Mouse (Mus musculus) embryonic facial prominence, embryonic 13.5 days (tissue): ENCODE results near the gene Esrp2. TPM values are rescaled to one million over a fixed set of nuclear protein-coding genes. Genes with fewer than 3 reads are reported as not detected.

Experiments
- ATAC-seq: fragments of 200-750 bp; cut with Nextera tagmentation; 2 replicates; pipeline ENCODE4 v1.8.0; 2017; ENCODE audit warnings: low read depth; ENCODE audit not compliant: insufficient number of reproducible peaks, insufficient read depth, low FRiP score, low TSS enrichment
- H3K27ac ChIP-seq: fragments of 300-500 bp; sonication (generic); 2 replicates; pipeline ENCODE4 v1.5.1; 2015; ENCODE audit warnings: moderate library complexity, mild to moderate bottlenecking, inconsistent platforms
- H3K27me3 ChIP-seq: fragments of 300-500 bp; sonication (generic); 2 replicates; pipeline ENCODE4 v1.6.1; 2015; ENCODE audit warnings: mild to moderate bottlenecking, inconsistent platforms
- H3K36me3 ChIP-seq: fragments of 300-500 bp; sonication (generic); 2 replicates; pipeline ENCODE4 v1.6.1; 2015; ENCODE audit warnings: mild to moderate bottlenecking, inconsistent platforms
- H3K4me1 ChIP-seq: fragments of 300-500 bp; sonication (generic); 2 replicates; pipeline ENCODE4 v1.6.1; 2015; ENCODE audit warnings: inconsistent platforms
- H3K4me2 ChIP-seq: fragments of 300-500 bp; sonication (generic); 2 replicates; pipeline ENCODE4 v1.6.1; 2015; ENCODE audit warnings: moderate library complexity, mild to moderate bottlenecking, inconsistent platforms
- H3K4me3 ChIP-seq: fragments of 300-500 bp; sonication (generic); 2 replicates; pipeline ENCODE4 v1.5.1; 2015; ENCODE audit warnings: mild to moderate bottlenecking, inconsistent platforms
- H3K9ac ChIP-seq: fragments of 300-500 bp; sonication (generic); 2 replicates; pipeline ENCODE4 v1.6.1; 2015; ENCODE audit warnings: mild to moderate bottlenecking, inconsistent platforms
- H3K9me3 ChIP-seq: fragments of 300-500 bp; sonication (generic); 2 replicates; pipeline ENCODE4 v1.6.1; 2016; ENCODE audit warnings: inconsistent platforms
- WGBS: fragments of 180-500 bp; shearing (Covaris S2); methylation state at CpG from one replicate; pipeline ENCODE4 v1.1.7; 2015; ENCODE audit warnings: mixed read lengths; 5-methylcytosine and 5-hydroxymethylcytosine counted together
- polyA plus RNA-seq: library from polyadenylated mRNA; unstranded; fragments of >200 nt; fragmentation: Nextera tagmentation; extraction: Ambion mirVana; gene quantifications from 2 replicates; pipeline ENCODE4 v1.2.1, GENCODE M21; 2015

Gene Esrp2
- 22.2 and 25.9 TPM in 2 replicates for polyA plus RNA-seq

- Histone ChIP-seq H3K27ac (peak within 1 kb of the TSS; percentile 73), H3K4me1 (peaks cover 30% of the 10 kb centered on the region), H3K4me3 (peak within 1 kb of the TSS; percentile 54), H3K27me3 (peaks cover 62% of the 10 kb centered on the region), H3K9ac (peak within 1 kb of the TSS; percentile 68), H3K9me3 (no peaks in the 10 kb centered on the region), H3K36me3 (peaks cover 17% of the 10 kb centered on the region), H3K4me2 (peak within 1 kb of the TSS; percentile 84)
- 1% methylated on average over 86 of the region's 86 CpGs for WGBS
- ATAC-seq: 0 out of 2 replicates have a peak, but pooled peaks have one; percentile 17
Observed at GRCm38 (mm10) chr8:106136156-106137130, at the start of gene Esrp2. TSS of gene Esrp2 (minus strand) at chr8:106136974.

- H3K9me3 ChIP-seq: no peaks in the 10 kb centered on the region
- H3K9ac ChIP-seq: no peak overlapping the region
- no peak for ATAC-seq
- peaks cover 7% of the 10 kb centered on the region; the same call in 1 of the 2 replicates for H3K4me1 ChIP-seq
- 95% methylated on average over 3 of the region's 3 CpGs for WGBS
- H3K4me3 ChIP-seq: no peak overlapping the region
- no peak overlapping the region for H3K27ac ChIP-seq
- H3K27me3 ChIP-seq: no peaks in the 10 kb centered on the region
- H3K4me2 ChIP-seq: no peak overlapping the region
- H3K36me3 ChIP-seq: peaks cover 67% of the 10 kb centered on the region
Observed at GRCm38 (mm10) chr8:106186394-106186793, 49.6 kb upstream of the Esrp2 start.

GRCm38 (mm10) chr8:106185628-106186270, 49.0 kb upstream of the Esrp2 start:
- Histone ChIP-seq H3K27ac (0 out of 2 replicates have a peak overlapping the region, but pooled peaks have one; percentile 18), H3K4me1 (peaks cover 7% of the 10 kb centered on the region; the same call in 1 of the 2 replicates), H3K9ac (no peak overlapping the region), H3K9me3 (no peaks in the 10 kb centered on the region), H3K36me3 (peaks cover 62% of the 10 kb centered on the region), H3K4me2 (no peak overlapping the region), H3K4me3 (no peak overlapping the region), H3K27me3 (no peaks in the 10 kb centered on the region)
- 61% methylated on average over 8 of the region's 8 CpGs for WGBS
- no peak for ATAC-seq

- 71% methylated on average over 2 of the region's 2 CpGs for WGBS
- Histone ChIP-seq H3K9me3 (no peaks in the 10 kb centered on the region), H3K4me1 (peaks cover 9% of the 10 kb centered on the region; the same call in 1 of the 2 replicates), H3K27ac (no peak overlapping the region), H3K4me2 (no peak overlapping the region), H3K36me3 (peaks cover 27% of the 10 kb centered on the region), H3K4me3 (no peak overlapping the region), H3K27me3 (no peaks in the 10 kb centered on the region), H3K9ac (no peak overlapping the region)
- ATAC-seq: no peak
Observed at GRCm38 (mm10) chr8:106178428-106178827, 41.7 kb upstream of the Esrp2 start.

- H3K36me3 ChIP-seq: peaks cover 23% of the 10 kb centered on the region
- H3K9ac ChIP-seq: no peak overlapping the region
- H3K4me1 ChIP-seq: peaks cover 9% of the 10 kb centered on the region; the same call in 1 of the 2 replicates
- WGBS: 72% methylated on average over 1 of the region's 1 CpGs
- no peaks in the 10 kb centered on the region for H3K27me3 ChIP-seq
- H3K4me2 ChIP-seq: no peak overlapping the region
- no peaks in the 10 kb centered on the region for H3K9me3 ChIP-seq
- H3K4me3 ChIP-seq: no peak overlapping the region
- H3K27ac ChIP-seq: no peak overlapping the region
- ATAC-seq: no peak
Observed at GRCm38 (mm10) chr8:106177594-106177993, 40.8 kb upstream of the Esrp2 start.

GRCm38 (mm10) chr8:106176891-106177290, 40.1 kb upstream of the Esrp2 start:
- no peaks in the 10 kb centered on the region for H3K27me3 ChIP-seq
- H3K36me3 ChIP-seq: peaks cover 16% of the 10 kb centered on the region
- WGBS: 28% methylated on average over 1 of the region's 1 CpGs
- peaks cover 9% of the 10 kb centered on the region; the same call in 1 of the 2 replicates for H3K4me1 ChIP-seq
- H3K9me3 ChIP-seq: no peaks in the 10 kb centered on the region
- H3K4me2 ChIP-seq: no peak overlapping the region
- H3K9ac ChIP-seq: no peak overlapping the region
- H3K27ac ChIP-seq: no peak overlapping the region
- no peak overlapping the region for H3K4me3 ChIP-seq
- ATAC-seq: no peak

- no peak overlapping the region for H3K4me3 ChIP-seq
- peaks cover 18% of the 10 kb centered on the region for H3K4me1 ChIP-seq
- no peaks in the 10 kb centered on the region for H3K36me3 ChIP-seq
- no peak overlapping the region for H3K9ac ChIP-seq
- WGBS: 90% methylated on average over 3 of the region's 3 CpGs
- ATAC-seq: no peak
- no peak overlapping the region for H3K27ac ChIP-seq
- H3K9me3 ChIP-seq: no peaks in the 10 kb centered on the region
- H3K4me2 ChIP-seq: no peak overlapping the region
- no peaks in the 10 kb centered on the region for H3K27me3 ChIP-seq
Observed at GRCm38 (mm10) chr8:106173566-106173965, 36.8 kb upstream of the Esrp2 start.

- Histone ChIP-seq H3K36me3 (no peaks in the 10 kb centered on the region), H3K4me2 (peak overlapping the region; percentile 84), H3K27ac (peak overlapping the region; percentile 16; the same call in 1 of the 2 replicates), H3K9me3 (no peaks in the 10 kb centered on the region), H3K27me3 (no peaks in the 10 kb centered on the region), H3K4me3 (peak overlapping the region; percentile 84), H3K9ac (peak overlapping the region; percentile 90), H3K4me1 (peaks cover 13% of the 10 kb centered on the region)
- no peak for ATAC-seq
- 32% methylated on average over 6 of the region's 6 CpGs for WGBS
Observed at GRCm38 (mm10) chr8:106169934-106170480, 33.2 kb upstream of the Esrp2 start.

GRCm38 (mm10) chr8:106169017-106169933, 32.5 kb upstream of the Esrp2 start:
- Histone ChIP-seq H3K4me3 (peak overlapping the region; percentile 84), H3K27ac (peak overlapping the region; percentile 93), H3K36me3 (peaks cover 4% of the 10 kb centered on the region), H3K9ac (peak overlapping the region; percentile 90), H3K27me3 (no peaks in the 10 kb centered on the region), H3K4me2 (peak overlapping the region; percentile 84), H3K4me1 (peaks cover 13% of the 10 kb centered on the region), H3K9me3 (no peaks in the 10 kb centered on the region)
- WGBS: 2% methylated on average over 54 of the region's 54 CpGs
- peak; percentile 53 for ATAC-seq

GRCm38 (mm10) chr8:106168356-106169016, 31.7 kb upstream of the Esrp2 start, which contains the start of gene Slc7a6:
TSS of gene Slc7a6 (plus strand) at chr8:106168857.
- Histone ChIP-seq H3K27me3 (no peaks in the 10 kb centered on the region), H3K27ac (peak within 1 kb of the TSS; percentile 93), H3K4me1 (peaks cover 13% of the 10 kb centered on the region), H3K4me2 (peak within 1 kb of the TSS; percentile 84), H3K9me3 (no peaks in the 10 kb centered on the region), H3K4me3 (peak within 1 kb of the TSS; percentile 84), H3K36me3 (peaks cover 12% of the 10 kb centered on the region), H3K9ac (peak within 1 kb of the TSS; percentile 90)
- WGBS: under 1% methylated on average over 58 of the region's 59 CpGs
- ATAC-seq: peak; percentile 79
